Mouse (Mus musculus) cerebellum, adult 2 months (tissue): ENCODE measurements around the gene Hoxa4.

Experiments
- CTCF ChIP-seq: fragments of 200-500 bp; IDR thresholded peaks from 2 replicates; pipeline ENCODE4 v1.5.1; 2011; ENCODE audit warnings: low read depth, mild to moderate bottlenecking, control low read depth, low read length, moderate library complexity, borderline replicate concordance; ENCODE audit not compliant: insufficient read depth
- POLR2A ChIP-seq: fragments of 200-500 bp; IDR thresholded peaks from 2 replicates; pipeline ENCODE4 v1.6.1; 2011; ENCODE audit warnings: low read length, control low read depth, borderline replicate concordance; ENCODE audit not compliant: insufficient read depth

DNA sequence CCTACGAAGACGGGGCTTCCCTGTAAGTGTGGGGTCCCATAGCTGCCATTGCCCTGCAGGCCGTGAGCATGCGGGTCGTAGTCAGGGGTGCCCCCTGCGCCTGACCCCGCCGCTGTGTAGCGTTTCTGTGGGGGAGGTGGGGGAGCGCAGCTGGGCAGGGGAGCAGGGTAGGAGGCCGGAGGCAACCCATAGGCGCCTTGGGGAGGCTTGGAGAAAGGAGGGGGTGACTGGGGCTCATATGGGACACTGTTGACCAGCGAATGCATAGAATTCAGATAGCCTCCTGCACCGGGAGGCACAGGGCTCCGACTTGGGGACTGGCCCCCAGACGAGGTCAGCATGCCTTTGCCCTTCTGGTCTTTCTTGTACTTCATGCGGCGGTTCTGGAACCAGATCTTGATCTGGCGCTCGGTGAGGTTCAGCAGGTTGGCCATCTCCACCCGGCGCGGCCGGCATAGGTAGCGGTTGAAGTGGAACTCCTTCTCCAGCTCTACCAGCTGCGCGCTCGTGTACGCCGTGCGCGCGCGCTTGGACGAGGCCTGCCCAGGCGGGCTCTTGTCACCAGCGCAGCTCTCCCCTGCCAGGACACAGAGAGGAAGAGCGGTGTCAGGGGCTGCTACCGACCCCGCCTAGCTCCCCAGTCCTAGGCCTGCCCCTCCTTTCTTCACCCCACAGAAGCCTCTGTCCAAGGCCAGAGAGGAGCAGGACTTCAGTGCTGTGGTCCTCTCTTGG, 21.2 kb downstream of the Hoxa4 start:
- TF ChIP-seq CTCF (no peak), POLR2A (no peak)
